Mouse (Mus musculus): ENCODE data around the gene Tdp1. TPM values are rescaled to one million over a fixed set of nuclear protein-coding genes. Genes with fewer than 3 reads are reported as not detected.

Gene Tdp1
- 14.2 and 17.2 TPM in 2 replicates for polyA plus RNA-seq (2015; fragmentation: Nextera tagmentation; extraction: Ambion mirVana)

- under 1% methylated on average over 69 of the region's 73 CpGs for WGBS
- H3K9ac ChIP-seq (replicated peaks; ENCODE audit: low read depth), result peak within 1 kb of the TSS; percentile 66
- H3K9me3 ChIP-seq (ENCODE audit: low read length), result no peaks in the 10 kb centered on the region
- ATAC-seq (peak; percentile 91), DNase-seq (ENCODE audit: low spot score) (peak; percentile 96)
- H3K4me2 ChIP-seq (replicated peaks; ENCODE audit: low read depth, low read length), result peak within 1 kb of the TSS; percentile 91
- H3K4me1 ChIP-seq (ENCODE audit: insufficient read depth, low read depth, low read length), result no peaks in the 10 kb centered on the region; the same call in 1 of the 2 replicates
- peak within 1 kb of the TSS; percentile 73 for H3K4me3 ChIP-seq (ENCODE audit: low read depth, low read length)
- H3K27ac ChIP-seq (ENCODE audit: low read length), result peak within 1 kb of the TSS; percentile 74
- TF ChIP-seq CTCF (IDR thresholded peaks at IDR 0.05) (peak; percentile 36), EP300 (IDR thresholded peaks at IDR 0.05) (no peak)
- no peaks in the 10 kb centered on the region for H3K36me3 ChIP-seq (ENCODE audit: insufficient read depth, low read length)
- no peaks in the 10 kb centered on the region for H3K27me3 ChIP-seq (replicated peaks; ENCODE audit: insufficient read depth, low read length)
Measured at GRCm38 (mm10) chr12:99884269-99885261, at the start of gene Tdp1, which contains the start of gene Efcab11. TSS of gene Tdp1 (plus strand) at chr12:99884517. TSS of gene Efcab11 (minus strand) at chr12:99884439.

- Histone ChIP-seq H3K36me3 (ENCODE audit: insufficient read depth, low read length) (no peaks in the 10 kb centered on the region), H3K4me1 (ENCODE audit: insufficient read depth, low read depth, low read length) (no peaks in the 10 kb centered on the region), H3K9ac (replicated peaks; ENCODE audit: low read depth) (no peak overlapping the region), H3K27me3 (replicated peaks; ENCODE audit: insufficient read depth, low read length) (no peaks in the 10 kb centered on the region), H3K4me3 (ENCODE audit: low read depth, low read length) (no peak overlapping the region), H3K27ac (ENCODE audit: low read length) (no peak overlapping the region), H3K4me2 (replicated peaks; ENCODE audit: low read depth, low read length) (no peak overlapping the region), H3K9me3 (ENCODE audit: low read length) (no peaks in the 10 kb centered on the region)
- ATAC-seq (no peak), DNase-seq (ENCODE audit: low spot score) (peak; percentile 23)
- no peak for TF ChIP-seq CTCF (IDR thresholded peaks at IDR 0.05)
- no peak for TF ChIP-seq EP300 (IDR thresholded peaks at IDR 0.05)
- 72% methylated on average over 20 of the region's 20 CpGs for WGBS
Measured at GRCm38 (mm10) chr12:99836404-99837131, 47.7 kb upstream of the Tdp1 start.

GRCm38 (mm10) chr12:99837528-99837927 lies 46.8 kb upstream of the Tdp1 start:
- H3K9me3 ChIP-seq (ENCODE audit: low read length), result no peaks in the 10 kb centered on the region
- no peak for DNase-seq (ENCODE audit: low spot score)
- H3K4me3 ChIP-seq (ENCODE audit: low read depth, low read length), result no peak overlapping the region
- H3K4me1 ChIP-seq (ENCODE audit: insufficient read depth, low read depth, low read length), result no peaks in the 10 kb centered on the region
- H3K27ac ChIP-seq (ENCODE audit: low read length), result no peak overlapping the region
- no peak for TF ChIP-seq CTCF (IDR thresholded peaks at IDR 0.05)
- no peak for TF ChIP-seq EP300 (IDR thresholded peaks at IDR 0.05)
- no peaks in the 10 kb centered on the region for H3K36me3 ChIP-seq (ENCODE audit: insufficient read depth, low read length)
- WGBS, result 82% methylated on average over 5 of the region's 5 CpGs
- H3K4me2 ChIP-seq (replicated peaks; ENCODE audit: low read depth, low read length), result no peak overlapping the region
- H3K27me3 ChIP-seq (replicated peaks; ENCODE audit: insufficient read depth, low read length), result no peaks in the 10 kb centered on the region
- H3K9ac ChIP-seq (replicated peaks; ENCODE audit: low read depth), result no peak overlapping the region
- no peak for ATAC-seq

GRCm38 (mm10) chr12:99838109-99838508 lies 46.2 kb upstream of the Tdp1 start:
- Histone ChIP-seq H3K9ac (replicated peaks; ENCODE audit: low read depth) (no peak overlapping the region), H3K36me3 (ENCODE audit: insufficient read depth, low read length) (no peaks in the 10 kb centered on the region), H3K27ac (ENCODE audit: low read length) (no peak overlapping the region), H3K4me3 (ENCODE audit: low read depth, low read length) (no peak overlapping the region), H3K9me3 (ENCODE audit: low read length) (no peaks in the 10 kb centered on the region), H3K4me2 (replicated peaks; ENCODE audit: low read depth, low read length) (no peak overlapping the region), H3K4me1 (ENCODE audit: insufficient read depth, low read depth, low read length) (no peaks in the 10 kb centered on the region), H3K27me3 (replicated peaks; ENCODE audit: insufficient read depth, low read length) (no peaks in the 10 kb centered on the region)
- 80% methylated on average over 11 of the region's 11 CpGs for WGBS
- ATAC-seq (no peak), DNase-seq (ENCODE audit: low spot score) (no peak)
- TF ChIP-seq CTCF (IDR thresholded peaks at IDR 0.05) (no peak), EP300 (IDR thresholded peaks at IDR 0.05) (no peak)

GRCm38 (mm10) chr12:99838703-99839102 lies 45.6 kb upstream of the Tdp1 start:
- TF ChIP-seq EP300 (IDR thresholded peaks at IDR 0.05) (no peak), CTCF (IDR thresholded peaks at IDR 0.05) (peak; percentile 23; the same call in 1 of the 2 replicates)
- Histone ChIP-seq H3K9ac (replicated peaks; ENCODE audit: low read depth) (no peak overlapping the region), H3K27ac (ENCODE audit: low read length) (no peak overlapping the region), H3K4me2 (replicated peaks; ENCODE audit: low read depth, low read length) (no peak overlapping the region), H3K4me3 (ENCODE audit: low read depth, low read length) (no peak overlapping the region), H3K4me1 (ENCODE audit: insufficient read depth, low read depth, low read length) (no peaks in the 10 kb centered on the region), H3K36me3 (ENCODE audit: insufficient read depth, low read length) (no peaks in the 10 kb centered on the region), H3K9me3 (ENCODE audit: low read length) (no peaks in the 10 kb centered on the region), H3K27me3 (replicated peaks; ENCODE audit: insufficient read depth, low read length) (no peaks in the 10 kb centered on the region)
- no peak for DNase-seq (ENCODE audit: low spot score)
- ATAC-seq, result no peak
- WGBS, result 77% methylated on average over 14 of the region's 14 CpGs

- no peak overlapping the region for H3K9ac ChIP-seq (replicated peaks; ENCODE audit: low read depth)
- H3K27ac ChIP-seq (ENCODE audit: low read length), result no peak overlapping the region
- no peaks in the 10 kb centered on the region for H3K36me3 ChIP-seq (ENCODE audit: insufficient read depth, low read length)
- ATAC-seq (no peak), DNase-seq (ENCODE audit: low spot score) (no peak)
- H3K4me3 ChIP-seq (ENCODE audit: low read depth, low read length), result no peak overlapping the region
- WGBS, result 86% methylated on average over 8 of the region's 8 CpGs
- TF ChIP-seq CTCF (IDR thresholded peaks at IDR 0.05) (no peak), EP300 (IDR thresholded peaks at IDR 0.05) (no peak)
- no peak overlapping the region for H3K4me2 ChIP-seq (replicated peaks; ENCODE audit: low read depth, low read length)
- H3K9me3 ChIP-seq (ENCODE audit: low read length), result no peaks in the 10 kb centered on the region
- H3K4me1 ChIP-seq (ENCODE audit: insufficient read depth, low read depth, low read length), result no peaks in the 10 kb centered on the region
- H3K27me3 ChIP-seq (replicated peaks; ENCODE audit: insufficient read depth, low read length), result no peaks in the 10 kb centered on the region
Measured at GRCm38 (mm10) chr12:99844951-99845350, 39.4 kb upstream of the Tdp1 start.
